Mouse (Mus musculus) macrophage (primary cell): ENCODE measurements around the gene Rffl. TPM values are rescaled to one million over a fixed set of nuclear protein-coding genes. Genes with fewer than 3 reads are reported as not detected.

Source experiments
- H3K27ac ChIP-seq: fragments of 350-480 bp; formaldehyde crosslinking; 2 replicates; pipeline ENCODE4 v1.9.0; 2021
- H3K36me3 ChIP-seq: fragments of 350-480 bp; formaldehyde crosslinking; 2 replicates; pipeline ENCODE4 v1.9.0; 2021; ENCODE audit errors: inconsistent target
- H3K4me3 ChIP-seq: fragments of 350-480 bp; formaldehyde crosslinking; 2 replicates; pipeline ENCODE4 v1.9.0; 2021; ENCODE audit errors: inconsistent target
- H3K79me2 ChIP-seq: fragments of 350-480 bp; formaldehyde crosslinking; 2 replicates; pipeline ENCODE4 v1.9.0; 2021; ENCODE audit errors: inconsistent target
- WGBS: methylation state at CpG from one replicate; pipeline ENCODE4 v1.1.7; 2026; ENCODE audit warnings: inconsistent platforms; ENCODE audit not compliant: missing documents; 5-methylcytosine and 5-hydroxymethylcytosine counted together
- polyA plus RNA-seq: library from polyadenylated mRNA; stranded (reverse); fragments of 250-400 nt; gene quantifications from 3 replicates; pipeline ENCODE4 v1.2.4, GENCODE M21; 2018; ENCODE audit warnings: inconsistent platforms
- total RNA-seq, 78 experiments: library from RNA; depleted of rRNA; stranded (reverse); fragments of 250-400 nt; gene quantifications; 1 replicate in 9 of 78; 2 replicates in 24 of 78; 3 replicates in 43 of 78; 4 replicates in 2 of 78; pipeline ENCODE4 v1.2.4; 2018; ENCODE audit warnings: inconsistent platforms in 56 of 78

Rffl gene
- total RNA-seq (2018; cell fraction: chromatin; rRNA removed), result 100 to 1,000 TPM in 5 of 26 experiments, 10 to 100 TPM in 21; 15.0 to 117 (median 32.3) TPM
- total RNA-seq (2018; cell fraction: cytosol; rRNA removed), result 10 to 100 TPM in 9 of 26 experiments, 1 to 10 TPM in 17; 4.6 to 45.6 (median 8.9) TPM
- 100 to 1,000 TPM in 1 of 26 experiments, 10 to 100 TPM in 22, 1 to 10 TPM in 3; 6.6 to 103 (median 36.2) TPM for total RNA-seq (2018; cell fraction: nucleus; rRNA removed)
- polyA plus RNA-seq, result 3.1 to 7.7 TPM (median 5.0 TPM) in 3 replicates

- Histone ChIP-seq H3K27ac (peak within 1 kb of the TSS; percentile 77), H3K79me2 (peaks cover 29% of the 10 kb centered on the region; the same call in 1 of the 2 replicates)
- 0% methylated on average over 35 of the region's 43 CpGs for WGBS
Measured at GRCm38 (mm10) chr11:82871031-82871446, at the start of gene Rffl. Gene Rffl (minus strand): TSS chr11:82871210.

GRCm38 (mm10) chr11:82920768-82921167 lies 49.8 kb upstream of the Rffl start:
- Histone ChIP-seq H3K36me3 (no peaks in the 10 kb centered on the region), H3K27ac (no peak overlapping the region), H3K4me3 (no peak overlapping the region), H3K79me2 (no peaks in the 10 kb centered on the region)
- WGBS, result 74% methylated on average over 10 of the region's 10 CpGs

More at GRCm38 (mm10) chr11:82871031-82871446, at the start of gene Rffl:
- no peaks in the 10 kb centered on the region for H3K36me3 ChIP-seq
- peak within 1 kb of the TSS; percentile 59 for H3K4me3 ChIP-seq

GRCm38 (mm10) chr11:82914711-82915352 lies 43.8 kb upstream of the Rffl start:
- Histone ChIP-seq H3K79me2 (no peaks in the 10 kb centered on the region), H3K4me3 (no peak overlapping the region), H3K36me3 (no peaks in the 10 kb centered on the region), H3K27ac (no peak overlapping the region)
- 6% methylated on average over 16 of the region's 16 CpGs for WGBS

GRCm38 (mm10) chr11:82910679-82911389 lies 39.8 kb upstream of the Rffl start:
- H3K79me2 ChIP-seq, result no peaks in the 10 kb centered on the region; the same call in 1 of the 2 replicates
- H3K27ac ChIP-seq, result no peak overlapping the region
- WGBS, result 87% methylated on average over 11 of the region's 11 CpGs
- H3K36me3 ChIP-seq, result no peaks in the 10 kb centered on the region
- H3K4me3 ChIP-seq, result no peak overlapping the region

GRCm38 (mm10) chr11:82910250-82910649 lies 39.2 kb upstream of the Rffl start, which contains the start of gene Unc45b:
Gene Unc45b (plus strand): TSS chr11:82910550.
- 90% methylated on average over 4 of the region's 4 CpGs for WGBS
- Histone ChIP-seq H3K36me3 (no peaks in the 10 kb centered on the region), H3K27ac (no peak within 1 kb of the TSS), H3K4me3 (no peak within 1 kb of the TSS), H3K79me2 (no peaks in the 10 kb centered on the region; the same call in 1 of the 2 replicates)

- Histone ChIP-seq H3K27ac (no peak overlapping the region), H3K36me3 (peaks cover 11% of the 10 kb centered on the region; the same call in 1 of the 2 replicates), H3K4me3 (no peak overlapping the region; the same call in 1 of the 2 replicates), H3K79me2 (no peaks in the 10 kb centered on the region; the same call in 1 of the 2 replicates)
- 91% methylated on average over 7 of the region's 10 CpGs for WGBS
Measured at GRCm38 (mm10) chr11:82908608-82908989, 37.6 kb upstream of the Rffl start.

- H3K27ac ChIP-seq, result no peak within 1 kb of the TSS
- WGBS, result 2% methylated on average over 69 of the region's 73 CpGs
- H3K4me3 ChIP-seq, result peak within 1 kb of the TSS; percentile 62
- peaks cover 16% of the 10 kb centered on the region; the same call in 1 of the 2 replicates for H3K36me3 ChIP-seq
- no peaks in the 10 kb centered on the region; the same call in 1 of the 2 replicates for H3K79me2 ChIP-seq
Measured at GRCm38 (mm10) chr11:82907651-82908607, 36.9 kb upstream of the Rffl start, which contains the start of gene Nle1. Gene Nle1 (minus strand): TSS chr11:82908411.

- 97% methylated on average over 5 of the region's 5 CpGs for WGBS
- Histone ChIP-seq H3K4me3 (no peak overlapping the region), H3K27ac (no peak overlapping the region), H3K36me3 (peaks cover 33% of the 10 kb centered on the region; the same call in 1 of the 2 replicates), H3K79me2 (no peaks in the 10 kb centered on the region; the same call in 1 of the 2 replicates)
Measured at GRCm38 (mm10) chr11:82905816-82906215, 34.8 kb upstream of the Rffl start.

GRCm38 (mm10) chr11:82904952-82905351 lies 33.9 kb upstream of the Rffl start:
- H3K79me2 ChIP-seq, result no peaks in the 10 kb centered on the region; the same call in 1 of the 2 replicates
- no peak overlapping the region for H3K4me3 ChIP-seq
- WGBS, result 69% methylated on average over 8 of the region's 8 CpGs
- no peak overlapping the region for H3K27ac ChIP-seq
- H3K36me3 ChIP-seq, result peaks cover 33% of the 10 kb centered on the region; the same call in 1 of the 2 replicates

GRCm38 (mm10) chr11:82901606-82902310 lies 30.7 kb upstream of the Rffl start:
- Histone ChIP-seq H3K79me2 (no peaks in the 10 kb centered on the region), H3K4me3 (no peak overlapping the region), H3K36me3 (peaks cover 33% of the 10 kb centered on the region; the same call in 1 of the 2 replicates), H3K27ac (no peak overlapping the region)
- WGBS, result 92% methylated on average over 20 of the region's 20 CpGs

GRCm38 (mm10) chr11:82899720-82900119 lies 28.7 kb upstream of the Rffl start:
- Histone ChIP-seq H3K79me2 (no peaks in the 10 kb centered on the region), H3K27ac (no peak overlapping the region), H3K36me3 (peaks cover 33% of the 10 kb centered on the region; the same call in 1 of the 2 replicates), H3K4me3 (no peak overlapping the region)
- 84% methylated on average over 5 of the region's 5 CpGs for WGBS

GRCm38 (mm10) chr11:82897478-82897877 lies 26.5 kb upstream of the Rffl start:
- H3K36me3 ChIP-seq, result peaks cover 13% of the 10 kb centered on the region; the same call in 1 of the 2 replicates
- no peak overlapping the region for H3K4me3 ChIP-seq
- WGBS, result 97% methylated on average over 10 of the region's 10 CpGs
- no peak overlapping the region for H3K27ac ChIP-seq
- no peaks in the 10 kb centered on the region for H3K79me2 ChIP-seq

GRCm38 (mm10) chr11:82891936-82892335 lies 20.9 kb upstream of the Rffl start, which contains the start of gene Fndc8:
Gene Fndc8 (plus strand): TSS chr11:82892124.
- WGBS, result 60% methylated on average over 7 of the region's 7 CpGs

More at GRCm38 (mm10) chr11:82891936-82892335, 20.9 kb upstream of the Rffl start, which contains the start of gene Fndc8:
- H3K36me3 ChIP-seq, result no peaks in the 10 kb centered on the region
- H3K79me2 ChIP-seq, result no peaks in the 10 kb centered on the region
- H3K27ac ChIP-seq, result no peak within 1 kb of the TSS
- no peak within 1 kb of the TSS for H3K4me3 ChIP-seq
